Mouse (Mus musculus) embryonic facial prominence, embryonic 12.5 days (tissue): ENCODE data around the gene Stam2. TPM values are rescaled to one million over a fixed set of nuclear protein-coding genes. Genes with fewer than 3 reads are reported as not detected.

ENCODE experiments used
- ATAC-seq: fragments of 200-750 bp; cut with Nextera tagmentation; 2 replicates; pipeline ENCODE4 v1.8.0; 2017; ENCODE audit not compliant: insufficient number of reproducible peaks, insufficient read depth, low FRiP score, low TSS enrichment
- H3K27ac ChIP-seq: fragments of 300-500 bp; sonication (generic); 2 replicates; pipeline ENCODE4 v1.5.1; 2016; ENCODE audit warnings: mild to moderate bottlenecking
- H3K27me3 ChIP-seq: fragments of 300-500 bp; sonication (generic); 2 replicates; pipeline ENCODE4 v1.6.1; 2016; ENCODE audit warnings: mild to moderate bottlenecking, moderate library complexity
- H3K36me3 ChIP-seq: fragments of 300-500 bp; sonication (generic); 2 replicates; pipeline ENCODE4 v1.6.1; 2016; ENCODE audit warnings: mild to moderate bottlenecking
- H3K4me1 ChIP-seq: fragments of 300-500 bp; sonication (generic); 2 replicates; pipeline ENCODE4 v1.6.1; 2016
- H3K4me2 ChIP-seq: fragments of 300-500 bp; sonication (generic); replicated peaks from 2 replicates; pipeline ENCODE4 v1.6.1; 2016; ENCODE audit warnings: mild to moderate bottlenecking, moderate library complexity
- H3K4me3 ChIP-seq: fragments of 300-500 bp; sonication (generic); 2 replicates; pipeline ENCODE4 v1.5.1; 2016; ENCODE audit warnings: mild to moderate bottlenecking
- H3K9ac ChIP-seq: fragments of 300-500 bp; sonication (generic); 2 replicates; pipeline ENCODE4 v1.6.1; 2016; ENCODE audit warnings: mild to moderate bottlenecking, moderate library complexity
- H3K9me3 ChIP-seq: fragments of 300-500 bp; sonication (generic); 2 replicates; pipeline ENCODE4 v1.6.1; 2016; ENCODE audit warnings: mild to moderate bottlenecking, moderate library complexity
- WGBS: fragments of 180-500 bp; shearing (Covaris S2); methylation state at CpG from one replicate; pipeline ENCODE4 v1.1.7; 2016; 5-methylcytosine and 5-hydroxymethylcytosine counted together
- polyA plus RNA-seq: library from polyadenylated mRNA; unstranded; fragments of >200 nt; fragmentation: Nextera tagmentation; extraction: Ambion mirVana; gene quantifications from 2 replicates; pipeline ENCODE4 v1.2.1, GENCODE M21; 2016

The Stam2 gene
- polyA plus RNA-seq, 1 experiment from 2014 or later: 32.8 TPM

DNA sequence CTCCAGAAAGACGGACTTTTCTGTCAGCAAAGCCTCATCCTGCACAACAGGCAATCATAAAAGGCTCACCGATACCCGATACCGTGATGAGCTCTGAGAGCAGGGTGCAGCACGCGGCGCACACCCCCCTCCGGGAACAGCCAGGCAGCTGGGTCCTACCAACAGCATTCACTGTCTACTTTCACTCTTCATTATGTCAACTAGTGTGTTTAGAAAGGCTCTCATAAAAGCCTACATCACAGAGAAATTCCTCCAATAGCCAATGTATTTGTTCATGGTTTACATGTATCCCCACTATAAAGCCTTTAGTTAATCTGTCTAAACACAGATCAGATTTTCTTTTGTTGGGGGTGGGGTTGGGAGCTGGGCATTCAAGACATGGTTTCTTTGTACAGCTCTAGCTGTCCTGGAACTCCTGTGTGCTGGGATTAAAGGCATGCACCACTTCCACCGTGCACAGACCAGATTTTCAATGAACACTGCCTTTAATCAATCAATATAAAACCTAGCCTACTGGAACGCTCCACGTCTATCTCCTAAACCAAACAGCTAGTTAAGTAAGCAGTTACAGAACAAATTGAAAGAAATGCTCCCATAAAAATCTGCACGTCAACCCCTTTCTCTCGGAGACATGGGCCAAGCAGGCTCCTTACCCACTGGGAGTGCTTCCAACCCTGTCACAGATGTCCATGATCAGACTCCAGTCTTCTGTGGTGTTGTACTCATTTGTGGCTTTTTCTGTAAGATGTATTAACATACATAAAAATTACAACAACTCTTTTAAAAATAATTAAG is 21.7 kb downstream of the Stam2 start:
- Histone ChIP-seq H3K9ac (no peak overlapping the region), H3K4me3 (no peak overlapping the region), H3K9me3 (no peaks in the 10 kb centered on the region), H3K36me3 (no peaks in the 10 kb centered on the region), H3K27ac (no peak overlapping the region), H3K4me1 (no peaks in the 10 kb centered on the region), H3K4me2 (no peak overlapping the region), H3K27me3 (no peaks in the 10 kb centered on the region)
- WGBS: 52% methylated on average over 13 of the region's 13 CpGs
- ATAC-seq: no peak

DNA sequence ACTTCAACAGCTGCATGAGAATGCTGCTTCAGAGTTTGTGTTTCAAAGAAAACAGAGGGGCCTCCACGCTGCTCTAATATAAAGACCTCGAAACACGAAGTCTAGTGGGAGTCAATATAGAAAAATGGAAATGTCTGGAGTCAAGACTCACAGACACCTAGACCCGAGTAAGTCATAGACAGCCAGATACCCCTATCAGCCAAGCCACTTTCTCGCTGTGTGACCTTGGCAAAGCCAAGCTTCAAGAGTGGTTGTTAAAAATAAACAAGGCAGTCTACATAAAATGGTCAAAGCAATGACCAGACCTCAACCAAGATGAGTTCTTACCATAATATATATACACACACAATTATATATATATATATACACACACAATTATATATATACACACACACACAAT is 25.0 kb downstream of the Stam2 start:
- Histone ChIP-seq H3K27me3 (no peaks in the 10 kb centered on the region), H3K4me3 (no peak overlapping the region), H3K4me2 (no peak overlapping the region), H3K36me3 (peaks cover 15% of the 10 kb centered on the region), H3K9me3 (no peaks in the 10 kb centered on the region), H3K27ac (no peak overlapping the region), H3K4me1 (no peaks in the 10 kb centered on the region), H3K9ac (no peak overlapping the region)
- WGBS: 92% methylated on average over 5 of the region's 5 CpGs
- ATAC-seq: no peak

DNA sequence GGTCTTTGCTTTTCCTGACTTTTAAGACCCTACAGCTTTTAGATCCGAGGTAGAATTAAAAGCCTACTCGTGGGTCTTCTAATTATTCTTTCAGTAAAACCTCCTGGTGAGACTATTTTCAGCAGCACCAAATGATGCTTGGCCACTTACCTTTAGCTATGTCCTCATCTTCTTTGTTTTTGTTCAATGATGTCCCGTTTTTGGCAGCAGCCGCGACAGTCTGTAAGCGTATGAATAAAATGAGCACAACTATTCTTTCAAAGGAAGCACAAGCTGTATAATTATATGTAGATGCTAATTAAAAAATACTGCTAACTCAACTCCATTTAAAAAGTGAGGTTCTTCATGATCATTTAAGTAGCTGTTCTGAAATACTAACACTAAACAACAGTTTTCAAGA is 26.5 kb downstream of the Stam2 start:
- no peaks in the 10 kb centered on the region for H3K4me1 ChIP-seq
- H3K4me2 ChIP-seq: no peak overlapping the region
- no peak overlapping the region for H3K27ac ChIP-seq
- no peaks in the 10 kb centered on the region for H3K27me3 ChIP-seq
- H3K4me3 ChIP-seq: no peak overlapping the region
- no peak for ATAC-seq
- peaks cover 16% of the 10 kb centered on the region for H3K36me3 ChIP-seq
- 93% methylated on average over 6 of the region's 6 CpGs for WGBS
- no peaks in the 10 kb centered on the region for H3K9me3 ChIP-seq
- no peak overlapping the region for H3K9ac ChIP-seq

DNA sequence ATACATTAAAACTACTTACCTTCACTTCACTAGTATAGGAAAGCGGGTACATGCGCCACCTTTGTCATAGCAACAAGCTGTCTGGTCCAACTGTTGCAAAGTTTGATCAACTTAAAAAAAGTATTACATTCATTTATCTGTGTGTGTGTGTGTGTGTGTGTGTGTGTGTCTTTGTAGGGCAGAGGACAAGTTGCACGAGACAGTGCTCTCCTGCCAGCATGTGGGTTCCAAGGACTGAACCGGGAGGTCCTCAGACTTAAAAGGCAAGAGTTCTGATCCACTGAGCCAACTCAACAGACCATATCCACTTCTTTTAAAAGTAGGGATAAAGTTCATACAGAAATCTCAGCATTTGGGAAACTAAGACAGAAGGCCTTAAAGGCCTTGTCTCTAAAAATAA is 28.0 kb downstream of the Stam2 start:
- Histone ChIP-seq H3K27me3 (no peaks in the 10 kb centered on the region), H3K9me3 (no peaks in the 10 kb centered on the region), H3K27ac (no peak overlapping the region), H3K36me3 (peaks cover 20% of the 10 kb centered on the region), H3K9ac (no peak overlapping the region), H3K4me2 (no peak overlapping the region), H3K4me1 (no peaks in the 10 kb centered on the region), H3K4me3 (no peak overlapping the region)
- 95% methylated on average over 4 of the region's 4 CpGs for WGBS
- ATAC-seq: no peak

DNA sequence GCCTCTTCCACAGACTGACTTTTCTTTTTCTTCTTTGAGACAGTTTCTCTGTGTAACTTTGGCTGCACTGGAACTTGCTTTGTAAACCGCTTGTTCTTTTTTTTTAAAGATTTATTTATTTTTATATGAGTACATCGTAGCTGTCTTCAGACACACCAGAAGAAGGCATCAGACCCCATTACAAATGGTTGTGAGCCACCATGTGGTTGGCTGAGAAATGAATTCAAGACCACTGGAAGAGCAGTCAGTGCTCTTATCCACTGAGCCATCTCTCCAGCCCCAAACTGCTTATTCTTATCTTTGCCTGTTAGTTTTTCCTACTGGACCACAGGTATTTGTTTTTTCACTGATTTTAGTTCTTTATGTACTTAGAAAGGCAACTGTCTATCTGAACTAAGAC is 31.3 kb downstream of the Stam2 start:
- Histone ChIP-seq H3K9me3 (no peaks in the 10 kb centered on the region), H3K4me2 (no peak overlapping the region), H3K9ac (no peak overlapping the region), H3K36me3 (peaks cover 23% of the 10 kb centered on the region), H3K4me1 (no peaks in the 10 kb centered on the region), H3K27ac (no peak overlapping the region), H3K27me3 (no peaks in the 10 kb centered on the region), H3K4me3 (no peak overlapping the region)
- ATAC-seq: no peak
- 82% methylated on average over 2 of the region's 2 CpGs for WGBS

DNA sequence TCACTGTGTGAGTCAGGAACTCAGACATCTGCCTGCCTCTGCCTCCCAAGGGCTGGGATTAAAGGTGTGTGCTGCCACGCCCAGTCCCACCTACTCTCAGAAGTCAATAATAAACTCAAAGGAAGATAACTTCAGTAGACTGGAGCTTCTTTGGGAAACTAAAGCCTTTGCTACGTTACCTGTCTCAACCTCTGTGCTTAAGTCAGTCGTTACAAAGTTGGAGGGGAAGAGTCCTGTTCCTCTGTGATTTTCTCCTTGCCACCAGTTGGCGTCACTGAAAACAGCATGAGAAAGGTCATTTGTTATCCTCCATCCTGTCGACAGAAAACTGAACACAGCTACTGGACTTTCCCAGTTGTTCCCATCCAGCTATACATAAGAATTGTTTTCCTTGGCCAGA is 32.7 kb downstream of the Stam2 start:
- Histone ChIP-seq H3K27ac (no peak overlapping the region), H3K9ac (no peak overlapping the region), H3K4me1 (no peaks in the 10 kb centered on the region), H3K36me3 (peaks cover 25% of the 10 kb centered on the region), H3K27me3 (no peaks in the 10 kb centered on the region), H3K4me3 (no peak overlapping the region), H3K4me2 (no peak overlapping the region), H3K9me3 (no peaks in the 10 kb centered on the region)
- ATAC-seq: no peak
- 89% methylated on average over 5 of the region's 5 CpGs for WGBS

DNA sequence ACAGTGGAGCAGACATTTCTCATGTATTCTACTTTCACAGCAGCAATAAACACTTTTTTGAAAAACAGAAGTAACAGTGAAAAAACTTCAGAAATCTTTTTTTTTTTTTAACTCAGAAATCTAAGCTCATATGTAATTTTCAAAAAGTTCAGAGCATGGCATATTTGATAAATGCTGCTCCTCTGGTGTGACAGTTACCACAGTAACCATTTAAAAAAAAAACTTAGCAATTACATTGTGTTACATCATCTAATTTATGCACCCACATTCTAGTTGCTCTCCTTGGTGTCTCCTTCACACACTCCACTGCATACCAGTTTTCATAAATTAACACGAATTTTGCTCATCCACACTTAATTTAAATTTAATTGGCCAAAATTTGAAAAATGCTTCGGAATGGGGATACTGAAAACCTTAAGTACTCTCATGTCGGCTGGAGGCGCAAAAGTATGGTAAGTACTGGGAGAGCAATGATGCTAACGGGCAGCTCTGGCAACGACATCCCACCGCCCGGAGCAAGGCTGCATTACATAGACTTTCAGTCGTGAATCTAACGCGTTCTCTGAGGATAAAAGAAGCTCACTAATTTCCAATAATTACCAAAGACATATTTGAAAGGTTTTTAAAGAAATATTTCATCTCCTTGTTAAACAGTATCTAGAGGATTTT is 40.6 kb downstream of the Stam2 start:
- no peak for ATAC-seq
- H3K4me1 ChIP-seq: no peaks in the 10 kb centered on the region
- 84% methylated on average over 11 of the region's 11 CpGs for WGBS
- H3K36me3 ChIP-seq: peaks cover 22% of the 10 kb centered on the region; the same call in 1 of the 2 replicates
- no peak overlapping the region for H3K4me2 ChIP-seq
- no peak overlapping the region for H3K4me3 ChIP-seq
- H3K9ac ChIP-seq: no peak overlapping the region
- H3K9me3 ChIP-seq: no peaks in the 10 kb centered on the region
- no peak overlapping the region for H3K27ac ChIP-seq
- H3K27me3 ChIP-seq: no peaks in the 10 kb centered on the region

DNA sequence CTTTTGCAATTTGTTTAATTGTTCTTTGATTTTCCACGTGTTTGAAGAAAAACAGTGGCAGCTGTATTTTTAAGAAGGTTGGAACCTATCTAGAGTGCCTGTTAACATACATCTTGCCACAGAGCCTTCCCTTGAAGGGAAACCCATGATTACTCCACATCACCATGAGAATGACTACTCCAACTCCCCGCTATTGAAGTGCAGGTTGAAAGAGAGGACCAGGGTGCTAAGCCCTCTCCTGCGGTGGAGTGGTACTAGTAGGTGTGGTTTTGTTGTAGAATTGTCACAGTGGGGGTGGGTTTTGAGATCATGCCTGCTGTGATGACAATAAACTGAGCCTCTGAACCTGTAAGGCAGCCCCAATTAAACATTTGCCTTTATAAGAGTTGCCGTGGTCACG is 41.7 kb downstream of the Stam2 start:
- Histone ChIP-seq H3K4me2 (no peak overlapping the region), H3K9ac (no peak overlapping the region), H3K36me3 (peaks cover 20% of the 10 kb centered on the region; the same call in 1 of the 2 replicates), H3K4me3 (no peak overlapping the region), H3K9me3 (no peaks in the 10 kb centered on the region), H3K4me1 (no peaks in the 10 kb centered on the region), H3K27me3 (no peaks in the 10 kb centered on the region), H3K27ac (no peak overlapping the region)
- no peak for ATAC-seq
- 66% methylated on average over 5 of the region's 5 CpGs for WGBS

DNA sequence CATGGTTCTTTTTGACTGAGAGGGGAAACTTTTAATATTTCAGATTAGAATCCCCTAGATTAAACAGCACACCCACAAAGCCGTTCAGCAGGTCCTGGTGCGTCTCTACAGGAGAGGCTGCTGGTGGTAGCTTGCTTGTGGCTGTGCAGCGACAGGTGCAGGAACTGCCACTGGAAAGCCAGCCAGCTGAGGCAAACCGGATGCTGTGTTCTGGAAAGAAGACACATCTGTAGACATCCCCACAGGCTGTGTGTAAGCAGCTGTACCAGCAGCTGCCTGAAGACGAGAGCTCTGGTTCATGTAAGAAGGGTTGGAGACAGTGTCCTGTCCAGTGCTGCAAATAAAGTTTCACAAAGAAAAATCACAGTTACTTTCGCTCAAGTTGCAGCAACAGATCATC is 47.5 kb downstream of the Stam2 start:
- Histone ChIP-seq H3K36me3 (peaks cover 9% of the 10 kb centered on the region; the same call in 1 of the 2 replicates), H3K27me3 (no peaks in the 10 kb centered on the region), H3K4me2 (no peak overlapping the region), H3K4me1 (no peaks in the 10 kb centered on the region), H3K27ac (no peak overlapping the region), H3K9ac (no peak overlapping the region), H3K9me3 (no peaks in the 10 kb centered on the region), H3K4me3 (no peak overlapping the region)
- ATAC-seq: no peak
- WGBS: 76% methylated on average over 6 of the region's 6 CpGs

DNA sequence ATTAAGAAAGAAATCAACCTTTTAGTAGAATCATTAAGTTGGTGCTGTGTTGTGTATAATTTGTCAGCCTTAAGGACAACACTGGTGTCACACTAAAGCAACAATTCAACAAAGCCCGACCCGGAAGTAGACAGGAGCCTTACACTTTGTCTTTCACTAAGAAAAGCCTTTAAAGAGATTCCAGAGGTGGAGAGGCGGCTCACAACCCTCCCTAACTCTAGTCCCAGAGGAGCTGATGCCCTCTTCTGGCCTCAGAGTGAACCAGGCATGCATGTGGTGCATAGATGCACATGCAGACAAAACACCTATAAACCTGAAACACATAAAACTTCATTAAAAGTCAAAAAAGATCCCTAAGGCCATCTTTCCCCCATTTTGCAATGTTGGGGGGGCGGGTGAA is 50.3 kb downstream of the Stam2 start:
- Histone ChIP-seq H3K9ac (no peak overlapping the region), H3K27ac (no peak overlapping the region), H3K4me2 (no peak overlapping the region), H3K27me3 (no peaks in the 10 kb centered on the region), H3K36me3 (0 out of 2 replicates have a peak, but pooled peaks cover 3% of the 10 kb centered on the region), H3K4me3 (no peak overlapping the region), H3K4me1 (no peaks in the 10 kb centered on the region), H3K9me3 (no peaks in the 10 kb centered on the region)
- WGBS: 75% methylated on average over 4 of the region's 4 CpGs
- ATAC-seq: no peak

DNA sequence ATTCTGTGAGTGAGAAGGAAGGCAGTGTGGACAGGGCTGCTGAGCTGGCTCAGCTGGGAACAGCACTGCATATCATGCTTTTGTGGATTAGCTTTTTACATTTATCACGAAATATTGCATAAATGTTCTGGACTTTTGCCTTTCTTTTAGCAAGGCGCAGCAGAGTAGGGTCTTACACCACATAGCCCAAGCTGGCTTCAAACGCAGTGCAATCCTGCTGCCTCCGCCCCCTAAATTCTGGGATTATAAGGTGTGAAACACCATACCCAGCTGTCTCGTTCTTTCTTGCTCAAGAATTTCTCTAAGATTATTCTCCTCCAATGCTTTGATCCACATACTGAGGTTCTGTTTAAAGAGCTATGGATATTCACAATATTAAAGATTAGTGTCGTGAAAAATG is 55.5 kb downstream of the Stam2 start:
- no peaks in the 10 kb centered on the region for H3K36me3 ChIP-seq
- H3K9ac ChIP-seq: no peak overlapping the region
- H3K4me2 ChIP-seq: no peak overlapping the region
- H3K27me3 ChIP-seq: no peaks in the 10 kb centered on the region
- no peak overlapping the region for H3K27ac ChIP-seq
- no peak overlapping the region for H3K4me3 ChIP-seq
- no peaks in the 10 kb centered on the region for H3K9me3 ChIP-seq
- H3K4me1 ChIP-seq: no peaks in the 10 kb centered on the region
- 80% methylated on average over 6 of the region's 6 CpGs for WGBS
- no peak for ATAC-seq

DNA sequence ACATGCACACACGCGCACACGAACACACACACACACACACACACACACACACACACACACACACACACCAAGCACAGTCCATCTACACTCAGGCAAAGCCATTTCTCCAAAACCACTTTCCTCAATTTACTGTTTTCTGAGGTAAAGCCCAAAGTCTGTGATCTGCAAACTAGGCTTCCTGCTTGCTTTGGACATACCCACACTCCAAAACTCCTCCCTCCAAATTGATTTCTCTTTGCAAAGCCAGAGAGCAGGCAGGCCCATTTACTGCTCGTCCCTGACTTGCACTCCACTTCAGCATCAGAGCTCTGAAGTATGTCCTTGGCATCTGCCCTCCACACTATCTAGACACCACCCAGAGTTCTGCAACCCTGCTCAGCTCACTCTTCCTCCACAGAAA is 64.5 kb downstream of the Stam2 start:
- Histone ChIP-seq H3K27me3 (peaks cover 10% of the 10 kb centered on the region), H3K9ac (no peak overlapping the region), H3K4me2 (no peak overlapping the region), H3K4me3 (no peak overlapping the region), H3K9me3 (no peaks in the 10 kb centered on the region), H3K36me3 (no peaks in the 10 kb centered on the region), H3K27ac (no peak overlapping the region), H3K4me1 (peaks cover 12% of the 10 kb centered on the region; the same call in 1 of the 2 replicates)
- ATAC-seq: no peak
- WGBS: 75% methylated on average over 4 of the region's 4 CpGs
